In the genomic region with DNA sequence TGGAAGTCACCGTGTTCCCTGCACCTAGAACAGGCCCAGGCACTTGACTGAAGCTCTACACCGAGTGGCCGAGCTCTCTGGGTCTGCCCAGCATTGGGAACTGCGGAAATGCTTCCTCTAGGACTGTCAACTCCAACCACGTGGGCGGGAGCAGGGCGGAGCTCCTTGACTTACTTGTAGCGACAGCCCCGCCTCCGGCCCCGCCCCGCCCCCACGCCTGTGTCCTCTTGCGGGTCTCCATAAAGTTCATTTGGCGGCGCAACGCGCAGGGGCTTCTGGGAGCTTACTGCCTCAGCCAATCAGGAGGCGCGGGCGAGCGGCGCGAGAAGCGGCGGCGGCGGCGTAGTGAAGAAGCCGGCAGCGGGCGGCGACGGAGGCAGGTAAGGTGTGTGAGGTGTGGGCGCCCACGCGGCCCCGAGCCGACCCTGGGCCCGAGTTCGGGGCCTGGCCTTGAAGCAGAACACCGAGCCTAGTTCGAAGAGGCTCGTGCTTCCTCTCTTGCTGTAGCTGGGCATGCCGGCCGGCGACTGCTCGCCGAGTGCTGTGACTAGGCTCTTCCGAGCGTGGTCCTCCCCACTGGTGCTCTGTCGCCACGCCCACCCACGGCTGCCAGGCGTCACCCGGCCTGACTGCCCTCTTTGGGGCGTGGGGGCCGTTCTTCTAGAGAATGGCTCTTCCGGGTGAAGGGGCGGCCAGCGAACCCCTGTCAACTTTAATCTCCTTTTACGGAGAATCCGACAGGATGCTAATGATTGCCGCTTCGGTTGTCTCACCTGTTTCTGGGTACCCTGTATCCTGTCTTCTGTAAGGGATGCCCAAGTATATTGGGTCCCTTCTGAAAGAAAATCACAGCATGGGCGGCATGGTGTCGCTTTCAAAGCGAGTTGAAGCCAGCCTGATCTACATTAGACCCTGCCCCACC, we compare ENCODE assay signal across 8 mouse cellular contexts. TPM values are rescaled to one million over a fixed set of nuclear protein-coding genes. Genes with fewer than 3 reads are reported as not detected.
DNase-seq lines count a peak whose midpoint lies in the region; ATAC-seq and TF ChIP-seq lines count a peak whose summit lies in the region.

Gene Nup93 (plus strand): TSS at position 313 of the 922 bp plus-strand sequence.

- DNase-seq in MN1 (ENCODE audit: low spot score), result peak; percentile 99
- peak; percentile 99 for DNase-seq in cerebellum, adult 9-10 months
- DNase-seq in hindbrain, embryonic 10.5 days (ENCODE audit: low spot score), result peak; percentile 100
- DNase-seq in layer of hippocampus, adult 9-11 months, result peak; percentile 99
- DNase-seq in lung, postnatal 0 days (ENCODE audit: low spot score), result peak; percentile 98
- peak; percentile 95 for DNase-seq in ovary, postnatal 14 days (ENCODE audit: low spot score)
- peak; percentile 96 for DNase-seq in thymus, postnatal 14 days

- WGBS in hindbrain, embryonic 10.5 days, result under 1% methylated on average over 68 of the region's 68 CpGs
- under 1% methylated on average over 68 of the region's 68 CpGs for WGBS in lung, postnatal 0 days

- peak; percentile 86 for ATAC-seq in frontal cortex, adult (ENCODE audit: low TSS enrichment)
- peak; percentile 99 for ATAC-seq in lung, postnatal 0 days

- TF ChIP-seq EP300 in lung, postnatal 0 days (IDR thresholded peaks at IDR 0.05), result no peak

- H3K36me3 ChIP-seq in hindbrain, embryonic 10.5 days, result no peaks in the 10 kb centered on the region
- H3K36me3 ChIP-seq in lung, postnatal 0 days (ENCODE audit: insufficient read depth, low read length), result no peaks in the 10 kb centered on the region

- H3K4me1 ChIP-seq in hindbrain, embryonic 10.5 days (replicated peaks), result peaks cover 28% of the 10 kb centered on the region
- H3K4me1 ChIP-seq in lung, postnatal 0 days (ENCODE audit: insufficient read depth, low read depth, low read length), result 0 out of 2 replicates have a peak, but pooled peaks cover 8% of the 10 kb centered on the region

- H3K27me3 ChIP-seq in hindbrain, embryonic 10.5 days (ENCODE audit: insufficient read depth, poor library complexity, severe bottlenecking), result no peaks in the 10 kb centered on the region
- H3K27me3 ChIP-seq in lung, postnatal 0 days (replicated peaks; ENCODE audit: insufficient read depth, low read length), result no peaks in the 10 kb centered on the region

- peak within 1 kb of the TSS; percentile 87 for H3K27ac ChIP-seq in hindbrain, embryonic 10.5 days
- peak within 1 kb of the TSS; percentile 69 for H3K27ac ChIP-seq in lung, postnatal 0 days (ENCODE audit: low read length)

- H3K9ac ChIP-seq in lung, postnatal 0 days (replicated peaks; ENCODE audit: low read depth), result peak within 1 kb of the TSS; percentile 63

- no peaks in the 10 kb centered on the region for H3K9me3 ChIP-seq in hindbrain, embryonic 10.5 days
- H3K9me3 ChIP-seq in lung, postnatal 0 days (ENCODE audit: low read length), result no peaks in the 10 kb centered on the region

- peak within 1 kb of the TSS; percentile 88 for H3K4me3 ChIP-seq in hindbrain, embryonic 10.5 days
- H3K4me3 ChIP-seq in lung, postnatal 0 days (ENCODE audit: low read depth, low read length), result peak within 1 kb of the TSS; percentile 57

- H3K4me2 ChIP-seq in lung, postnatal 0 days (replicated peaks; ENCODE audit: low read depth, low read length), result peak within 1 kb of the TSS; percentile 83

- TF ChIP-seq CTCF in lung, postnatal 0 days (IDR thresholded peaks at IDR 0.05), result no peak

RNA-seq across cellular contexts. Expression of gene Nup93, which starts in this region (rescaled TPM):
- polyA plus RNA-seq in hindbrain, embryonic 10.5 days (2016; fragmentation: Nextera tagmentation; extraction: Ambion mirVana), result 114 and 134 TPM in 2 replicates
- 26.7 and 27.1 TPM in 2 replicates for polyA plus RNA-seq in lung, postnatal 0 days (2015; fragmentation: Nextera tagmentation; extraction: Ambion mirVana)

Comparison
In these comparisons a context has a peak if more than half of its experiments do, and no peak if none do; other contexts are left out.
1. Peak in every context shown above with its lines: DNase-seq, ATAC-seq, H3K4me3 ChIP-seq and H3K27ac ChIP-seq.